Mouse (Mus musculus) testis, postnatal 14 days (tissue): ENCODE measurements at regions not wholly inside any gene's neighbourhood (a gene's known extent, or its start where the extent isn't known, plus 50 kb on each side); places are given as distances from the start of the nearest gene placed in this dataset.

Experiments
- DNase-seq: peaks from one replicate; pipeline ENCODE4 v3.0.0; 2021; ENCODE audit warnings: low spot score

- DNase-seq, result no peak
Measured at GRCm38 (mm10) chr11:63481676-63482310, 353.0 kb downstream of the Pmp22 start.

- DNase-seq, result no peak
Measured at GRCm38 (mm10) chr11:63482593-63482992, 353.8 kb downstream of the Pmp22 start.

GRCm38 (mm10) chr11:63487203-63487602 lies 358.4 kb downstream of the Pmp22 start:
- DNase-seq, result no peak

GRCm38 (mm10) chr11:63502181-63502580 lies 373.4 kb downstream of the Pmp22 start:
- DNase-seq, result no peak

GRCm38 (mm10) chr11:63507387-63507786 lies 378.6 kb downstream of the Pmp22 start:
- DNase-seq, result no peak

GRCm38 (mm10) chr11:63508727-63509126 lies 379.9 kb downstream of the Pmp22 start:
- no peak for DNase-seq

- DNase-seq, result no peak
Measured at GRCm38 (mm10) chr11:63510611-63511010, 381.8 kb downstream of the Pmp22 start.

- DNase-seq, result no peak
Measured at GRCm38 (mm10) chr11:63514615-63515014, 385.8 kb downstream of the Pmp22 start.

- DNase-seq, result no peak
Measured at GRCm38 (mm10) chr11:63518847-63519246, 390.1 kb downstream of the Pmp22 start.

GRCm38 (mm10) chr11:63524254-63524653 lies 395.5 kb downstream of the Pmp22 start:
- DNase-seq, result no peak

- no peak for DNase-seq
Measured at GRCm38 (mm10) chr11:63525431-63525830, 396.6 kb downstream of the Pmp22 start.

GRCm38 (mm10) chr11:63525956-63526355 lies 396.1 kb downstream of the Hs3st3b1 start:
- DNase-seq, result no peak

GRCm38 (mm10) chr11:63532752-63533151 lies 389.3 kb downstream of the Hs3st3b1 start:
- no peak for DNase-seq

GRCm38 (mm10) chr11:63533555-63534200 lies 388.4 kb downstream of the Hs3st3b1 start:
- no peak for DNase-seq

- DNase-seq, result no peak
Measured at GRCm38 (mm10) chr11:63537693-63538092, 384.4 kb downstream of the Hs3st3b1 start.

- no peak for DNase-seq
Measured at GRCm38 (mm10) chr11:63543971-63544696, 378.0 kb downstream of the Hs3st3b1 start.

GRCm38 (mm10) chr11:63545516-63545915 lies 376.6 kb downstream of the Hs3st3b1 start:
- DNase-seq, result no peak

- no peak for DNase-seq
Measured at GRCm38 (mm10) chr11:63560466-63560865, 361.6 kb downstream of the Hs3st3b1 start.

- DNase-seq, result no peak
Measured at GRCm38 (mm10) chr11:63562696-63563095, 359.4 kb downstream of the Hs3st3b1 start.

GRCm38 (mm10) chr11:63565471-63566232 lies 356.4 kb downstream of the Hs3st3b1 start:
- no peak for DNase-seq

GRCm38 (mm10) chr11:63569785-63570479 lies 352.2 kb downstream of the Hs3st3b1 start:
- no peak for DNase-seq

- no peak for DNase-seq
Measured at GRCm38 (mm10) chr11:63570646-63571045, 351.4 kb downstream of the Hs3st3b1 start.
